Mouse (Mus musculus) forebrain, embryonic 11.5 days (tissue): Measurements from ENCODE around the gene Nppc. TPM values are rescaled to one million over a fixed set of nuclear protein-coding genes. Genes with fewer than 3 reads are reported as not detected.

ENCODE experiments used
- ATAC-seq: fragments of 200-750 bp; cut with Nextera tagmentation; replicated peaks from 2 replicates; pipeline ENCODE4 v1.8.0; 2017; ENCODE audit warnings: moderate TSS enrichment; ENCODE audit not compliant: low FRiP score
- DNase-seq: peaks from one replicate; pipeline ENCODE4 v3.0.0-alpha.2; 2017; ENCODE audit warnings: low spot score
- H3K27ac ChIP-seq: fragments of 300-500 bp; sonication (generic); 2 replicates; pipeline ENCODE4 v1.5.1; 2014; ENCODE audit warnings: low read depth, low read length
- H3K27me3 ChIP-seq: fragments of 300-500 bp; sonication (generic); 2 replicates; pipeline ENCODE4 v1.6.1; 2014; ENCODE audit warnings: mild to moderate bottlenecking, low read length, mixed read lengths; ENCODE audit not compliant: control insufficient read depth, insufficient read depth
- H3K36me3 ChIP-seq: fragments of 300-500 bp; sonication (generic); 2 replicates; pipeline ENCODE4 v1.6.1; 2014; ENCODE audit warnings: mild to moderate bottlenecking, low read length, moderate library complexity, mixed read lengths; ENCODE audit not compliant: control insufficient read depth, insufficient read depth
- H3K4me1 ChIP-seq: fragments of 300-500 bp; sonication (generic); replicated peaks from 2 replicates; pipeline ENCODE4 v1.6.1; 2014; ENCODE audit warnings: low read length, mixed read lengths; ENCODE audit not compliant: control insufficient read depth, insufficient read depth
- H3K4me2 ChIP-seq: fragments of 300-500 bp; sonication (generic); 2 replicates; pipeline ENCODE4 v1.6.1; 2014; ENCODE audit warnings: low read depth, mild to moderate bottlenecking, low read length, moderate library complexity, mixed read lengths; ENCODE audit not compliant: severe bottlenecking
- H3K4me3 ChIP-seq: fragments of 300-500 bp; sonication (generic); 2 replicates; pipeline ENCODE4 v1.5.1; 2014; ENCODE audit warnings: low read depth, low read length
- H3K9ac ChIP-seq: fragments of 300-500 bp; sonication (generic); 2 replicates; pipeline ENCODE4 v1.6.1; 2014; ENCODE audit warnings: low read length
- H3K9me3 ChIP-seq: fragments of 300-500 bp; sonication (generic); 2 replicates; pipeline ENCODE4 v1.6.1; 2016; ENCODE audit warnings: low read length, mixed read lengths; ENCODE audit not compliant: control insufficient read depth
- WGBS: fragments of 180-500 bp; shearing (Covaris S2); extraction: QIAGEN DNeasy Blood & Tissue Kit; methylation state at CpG from one replicate; pipeline ENCODE4 v1.1.7; 2014; 5-methylcytosine and 5-hydroxymethylcytosine counted together
- microRNA-seq: library from miRNA; unstranded; fragments of <30 nt; microRNA quantifications from one replicate; pipeline ENCODE4, GENCODE M21; 2016; ENCODE audit not compliant: insufficient number of aligned reads
- polyA plus RNA-seq: library from polyadenylated mRNA; unstranded; fragments of >200 nt; fragmentation: Nextera tagmentation; extraction: Ambion mirVana; gene quantifications from 2 replicates; pipeline ENCODE4 v1.2.1, GENCODE M21; 2014

The Nppc gene
- polyA plus RNA-seq, 1 experiment from 2014 or later, result 0.98 TPM

GRCm38 (mm10) chr1:86623001-86624000 is 47.1 kb downstream of the Nppc start:
- no peak for ATAC-seq
- H3K36me3 ChIP-seq, result no peaks in the 10 kb centered on the region
- no peak for DNase-seq
- no peak overlapping the region for H3K9ac ChIP-seq
- no peaks in the 10 kb centered on the region for H3K27me3 ChIP-seq
- 80% methylated on average over 16 of the region's 16 CpGs for WGBS
- no peaks in the 10 kb centered on the region for H3K9me3 ChIP-seq
- no peaks in the 10 kb centered on the region for H3K4me1 ChIP-seq
- no peak overlapping the region for H3K4me2 ChIP-seq
- no peak overlapping the region for H3K4me3 ChIP-seq
- H3K27ac ChIP-seq, result no peak overlapping the region

- H3K4me2 ChIP-seq, result no peak overlapping the region
- H3K9ac ChIP-seq, result no peak overlapping the region
- H3K27ac ChIP-seq, result no peak overlapping the region
- DNase-seq, result no peak
- no peaks in the 10 kb centered on the region for H3K4me1 ChIP-seq
- no peaks in the 10 kb centered on the region for H3K36me3 ChIP-seq
- H3K27me3 ChIP-seq, result no peaks in the 10 kb centered on the region
- WGBS, result 78% methylated on average over 2 of the region's 2 CpGs
- H3K4me3 ChIP-seq, result no peak overlapping the region
- ATAC-seq, result no peak
- H3K9me3 ChIP-seq, result no peaks in the 10 kb centered on the region
Measured at GRCm38 (mm10) chr1:86622296-86622695, 48.1 kb downstream of the Nppc start.

GRCm38 (mm10) chr1:86618454-86619125 is 51.8 kb downstream of the Nppc start:
- H3K9ac ChIP-seq, result no peak overlapping the region
- no peak overlapping the region for H3K4me3 ChIP-seq
- H3K36me3 ChIP-seq, result no peaks in the 10 kb centered on the region
- no peak for ATAC-seq
- DNase-seq, result peak; percentile 74
- no peaks in the 10 kb centered on the region for H3K4me1 ChIP-seq
- H3K4me2 ChIP-seq, result no peak overlapping the region
- no peak overlapping the region for H3K27ac ChIP-seq
- H3K9me3 ChIP-seq, result no peaks in the 10 kb centered on the region
- no peaks in the 10 kb centered on the region for H3K27me3 ChIP-seq
- 56% methylated on average over 10 of the region's 10 CpGs for WGBS

Small RNAs within 50 kb of the gene (microRNA-seq; reads per million reads assigned to microRNA genes)
- gene Gm22955, result not detected

Other genes with a start within 250 kb of the Nppc start
- gene Nmur1, start 244.3 kb downstream of the Nppc start, polyA plus RNA-seq, result 0.72 TPM in 1 of 2 replicates, not detected in the other
- not detected in 2 replicates for gene Tex44, start 244.2 kb downstream of the Nppc start, polyA plus RNA-seq
- 3,230 and 3,412 TPM in 2 replicates for gene Ptma, start 143.8 kb downstream of the Nppc start, polyA plus RNA-seq
- 81.0 and 88.0 TPM in 2 replicates for gene Pde6d, start 87.9 kb downstream of the Nppc start, polyA plus RNA-seq
- gene Cops7b, start 87.7 kb downstream of the Nppc start, polyA plus RNA-seq, result 57.1 and 62.3 TPM in 2 replicates
- 40.5 and 40.6 TPM in 2 replicates for gene Dis3l2, start 33.2 kb upstream of the Nppc start, polyA plus RNA-seq